Mouse (Mus musculus): ENCODE measurements around the gene Twnk.

DNA sequence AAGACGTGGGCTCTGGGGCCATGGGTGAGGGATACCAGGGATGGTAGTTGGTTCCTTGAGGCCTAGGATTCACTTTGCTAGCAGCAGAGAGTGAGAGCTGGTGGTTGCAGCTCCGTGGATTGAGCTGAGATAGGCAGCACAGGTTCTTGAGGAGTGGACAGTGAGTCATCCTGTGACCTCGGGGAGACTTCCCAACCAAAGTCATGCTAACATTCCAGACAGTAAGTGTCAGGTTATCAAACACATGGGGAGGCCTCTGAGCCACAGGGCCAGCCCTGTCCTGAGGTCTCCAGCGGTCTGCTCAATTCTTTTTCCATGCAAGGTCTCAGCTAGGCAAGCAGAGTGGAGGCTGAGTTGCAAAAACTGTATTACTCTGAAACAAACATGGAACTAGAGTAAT lies 5.2 kb downstream of the Twnk start:
- TF ChIP-seq GATA1 (IDR thresholded peaks at IDR 0.05; ENCODE audit: low read length) (no peak), TAL1 (IDR thresholded peaks at IDR 0.05; ENCODE audit: low read length) (no peak)

Measured in erythroblast, embryonic 14.5 days (primary cell).